ENCODE assay signal across 13 mouse cellular contexts in the genomic region with DNA sequence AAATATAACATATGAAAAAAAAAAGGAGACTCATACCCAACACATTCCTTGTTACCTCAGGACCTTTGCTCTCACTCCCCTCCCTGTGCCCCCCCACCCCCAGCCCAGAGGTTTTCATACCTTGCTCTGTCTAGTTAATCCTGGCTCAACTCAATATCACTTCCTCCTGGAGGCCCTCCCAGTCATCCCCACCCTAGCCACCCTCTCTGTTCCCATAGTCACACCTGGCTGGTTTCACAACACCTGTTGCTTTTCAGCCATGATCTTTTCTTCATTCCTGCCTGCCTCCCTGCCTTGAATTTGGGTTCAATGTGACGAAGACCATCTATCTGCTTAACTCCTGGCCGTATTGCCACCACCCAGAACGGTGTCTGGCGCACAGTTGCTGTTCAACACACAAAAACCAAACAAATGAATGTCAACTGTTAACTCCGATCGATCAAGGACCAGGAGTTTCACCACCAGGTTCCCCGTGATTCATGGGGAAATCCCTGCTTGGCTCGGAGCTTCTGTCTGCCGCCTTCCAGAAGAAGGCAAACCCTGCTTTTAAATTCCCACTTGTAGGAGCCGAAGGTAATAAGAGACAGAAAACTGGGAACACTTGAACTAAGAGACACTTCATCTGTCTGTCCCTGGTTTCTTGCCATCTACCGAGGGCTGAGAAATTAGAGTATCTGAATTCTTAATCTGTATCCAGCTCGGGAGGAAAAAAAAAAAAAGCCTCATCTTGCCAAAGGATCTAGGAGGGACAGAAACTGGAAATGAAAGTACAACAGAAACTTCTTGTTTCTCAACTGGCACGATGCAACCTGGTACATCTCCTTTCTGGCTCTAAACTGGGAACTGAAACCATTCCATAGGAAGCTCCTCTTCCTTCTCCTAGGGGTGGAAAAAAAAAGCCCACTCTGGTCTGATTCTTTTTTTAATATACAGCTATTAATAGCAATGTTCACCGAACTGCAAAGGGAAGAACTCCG. TPM values are rescaled to one million over a fixed set of nuclear protein-coding genes. Genes with fewer than 3 reads are reported as not detected.
DNase-seq lines count a peak whose midpoint lies in the region; ATAC-seq lines count a peak whose summit lies in the region.
"Had no signal": no experiment of that assay in that cellular context is flagged by ENCODE, and none has a peak within 500 bp of the region (broad histone marks: within the 10 kb centered on the region; RNA-seq: fewer than 3 reads in every experiment).

No protein-coding gene starts in this region.

- DNase-seq in adrenal gland, postnatal 14 days, result peak; percentile 19
- DNase-seq in adrenal gland, postnatal 4 days (ENCODE audit: low spot score in 2 of 2), result no peak
- no peak for DNase-seq in limb, embryonic 10.5 days (ENCODE audit: low spot score)
- DNase-seq in intestine, embryonic 14.5 days (ENCODE audit: low spot score), result no peak
- no peak for DNase-seq in right cerebral cortex, postnatal 36 days (ENCODE audit: low spot score in 2 of 2)
- DNase-seq: adrenal gland, adult 2 months; cerebellum, postnatal 10 days; gastrocnemius, postnatal 25 days had no signal

- no peaks in the 10 kb centered on the region for H3K27me3 ChIP-seq in limb, embryonic 13.5 days
- no peaks in the 10 kb centered on the region for H3K27me3 ChIP-seq in limb, embryonic 10.5 days (ENCODE audit: low read depth, poor library complexity, severe bottlenecking)
- no peaks in the 10 kb centered on the region for H3K27me3 ChIP-seq in intestine, embryonic 14.5 days (replicated peaks; ENCODE audit: control insufficient read depth, insufficient read depth, low read length)
- H3K27me3 ChIP-seq in hindbrain, embryonic 16.5 days (replicated peaks; ENCODE audit: control insufficient read depth, insufficient read depth, low read length), result no peaks in the 10 kb centered on the region

- no peak overlapping the region for H3K9ac ChIP-seq in limb, embryonic 13.5 days
- no peak overlapping the region for H3K9ac ChIP-seq in intestine, embryonic 14.5 days (ENCODE audit: low read length)
- no peak overlapping the region for H3K9ac ChIP-seq in hindbrain, embryonic 16.5 days (ENCODE audit: low read depth, low read length)

- no peak overlapping the region for H3K4me3 ChIP-seq in limb, embryonic 13.5 days
- H3K4me3 ChIP-seq in limb, embryonic 10.5 days, result no peak overlapping the region
- no peak overlapping the region for H3K4me3 ChIP-seq in intestine, embryonic 14.5 days (ENCODE audit: low read depth, low read length)
- H3K4me3 ChIP-seq in hindbrain, embryonic 16.5 days (ENCODE audit: low read length), result no peak overlapping the region

- H3K4me2 ChIP-seq in limb, embryonic 13.5 days (replicated peaks), result no peak overlapping the region
- 0 out of 2 replicates have a peak overlapping the region, but pooled peaks have one; percentile 6 for H3K4me2 ChIP-seq in intestine, embryonic 14.5 days (ENCODE audit: low read length)
- no peak overlapping the region for H3K4me2 ChIP-seq in hindbrain, embryonic 16.5 days (ENCODE audit: low read length)

- 76% methylated on average over 15 of the region's 15 CpGs for WGBS in limb, embryonic 13.5 days
- 88% methylated on average over 15 of the region's 15 CpGs for WGBS in limb, embryonic 10.5 days
- WGBS in intestine, embryonic 14.5 days, result 70% methylated on average over 15 of the region's 15 CpGs
- WGBS in hindbrain, embryonic 16.5 days, result 83% methylated on average over 15 of the region's 15 CpGs

- 0 out of 2 replicates have a peak overlapping the region, but pooled peaks have one; percentile 1 for H3K27ac ChIP-seq in limb, embryonic 13.5 days
- H3K27ac ChIP-seq in limb, embryonic 10.5 days, result no peak overlapping the region
- no peak overlapping the region for H3K27ac ChIP-seq in intestine, embryonic 14.5 days (ENCODE audit: low read depth)
- H3K27ac ChIP-seq in hindbrain, embryonic 16.5 days (ENCODE audit: low read depth, low read length), result no peak overlapping the region

- ATAC-seq in limb, embryonic 13.5 days (ENCODE audit: low FRiP score, low read depth), result no peak
- ATAC-seq in intestine, embryonic 14.5 days (replicated peaks; ENCODE audit: low FRiP score, low TSS enrichment, low read depth), result no peak
- ATAC-seq in monocyte, adult 5-6 weeks (replicated peaks; ENCODE audit: insufficient number of reproducible peaks, low FRiP score, low TSS enrichment, poor library complexity, severe bottlenecking), result peak; percentile 64
- ATAC-seq in hindbrain, embryonic 16.5 days, result no peak
- ATAC-seq: midbrain, embryonic 16.5 days had no signal

- no peaks in the 10 kb centered on the region for H3K36me3 ChIP-seq in limb, embryonic 13.5 days
- H3K36me3 ChIP-seq in limb, embryonic 10.5 days, result no peaks in the 10 kb centered on the region
- no peaks in the 10 kb centered on the region for H3K36me3 ChIP-seq in intestine, embryonic 14.5 days (ENCODE audit: control insufficient read depth, insufficient read depth, low read length)
- no peaks in the 10 kb centered on the region for H3K36me3 ChIP-seq in hindbrain, embryonic 16.5 days (ENCODE audit: control insufficient read depth, insufficient read depth, low read length)

- no peaks in the 10 kb centered on the region for H3K9me3 ChIP-seq in limb, embryonic 13.5 days
- no peaks in the 10 kb centered on the region for H3K9me3 ChIP-seq in limb, embryonic 10.5 days (replicated peaks)
- no peaks in the 10 kb centered on the region for H3K9me3 ChIP-seq in intestine, embryonic 14.5 days (ENCODE audit: control insufficient read depth, low read length)
- H3K9me3 ChIP-seq in hindbrain, embryonic 16.5 days (ENCODE audit: control insufficient read depth, low read length), result no peaks in the 10 kb centered on the region

- H3K4me1 ChIP-seq in limb, embryonic 13.5 days, result peaks cover 4% of the 10 kb centered on the region
- H3K4me1 ChIP-seq in limb, embryonic 10.5 days, result peaks cover 9% of the 10 kb centered on the region
- H3K4me1 ChIP-seq in intestine, embryonic 14.5 days (replicated peaks; ENCODE audit: control insufficient read depth, insufficient read depth, low read length), result no peaks in the 10 kb centered on the region
- no peaks in the 10 kb centered on the region for H3K4me1 ChIP-seq in hindbrain, embryonic 16.5 days (ENCODE audit: control insufficient read depth, insufficient read depth, low read depth, low read length)

RNA-seq across cellular contexts. Expression of gene Hcar2, which starts 2.6 kb away (rescaled TPM):
- total RNA-seq in adrenal gland, postnatal 14 days (2021), result 0.45 and 0.78 TPM in 2 replicates
- 1 to 10 TPM in 1 of 2 experiments, under 1 TPM in 1; 0.59 to 1.4 TPM for total RNA-seq in adrenal gland, postnatal 4 days (2021)
- 0.19 and 0.64 TPM in 2 replicates for polyA plus RNA-seq in limb, embryonic 13.5 days (2015; fragmentation: Nextera tagmentation; extraction: Ambion mirVana)
- polyA plus RNA-seq in limb, embryonic 10.5 days (2016; fragmentation: Nextera tagmentation; extraction: Ambion mirVana), result not detected in 2 replicates
- 0.15 TPM in 1 of 2 replicates, not detected in the other for polyA plus RNA-seq in intestine, embryonic 14.5 days (2014; fragmentation: Nextera tagmentation; extraction: Ambion mirVana)
- total RNA-seq in monocyte, adult 5-6 weeks (2017), result 9.9 to 15.4 TPM (median 9.9 TPM) in 3 replicates
- not detected in 2 replicates for polyA plus RNA-seq in hindbrain, embryonic 16.5 days (2015; fragmentation: Nextera tagmentation; extraction: Ambion mirVana)
- total RNA-seq: left cerebral cortex, postnatal 14 days had no signal
- polyA plus RNA-seq: midbrain, embryonic 16.5 days had no signal

RNA-seq across cellular contexts. Expression of gene Hcar1, which starts 17.2 kb away (rescaled TPM):
- total RNA-seq in adrenal gland, postnatal 14 days (2021), result 2.5 and 3.2 TPM in 2 replicates
- total RNA-seq in adrenal gland, postnatal 4 days (2021), result 1 to 10 TPM; 7.2 to 9.6 TPM
- 0.17 and 0.24 TPM in 2 replicates for polyA plus RNA-seq in limb, embryonic 13.5 days (2015; fragmentation: Nextera tagmentation; extraction: Ambion mirVana)
- not detected in 2 replicates for polyA plus RNA-seq in limb, embryonic 10.5 days (2016; fragmentation: Nextera tagmentation; extraction: Ambion mirVana)
- 1.9 and 2.0 TPM in 2 replicates for polyA plus RNA-seq in intestine, embryonic 14.5 days (2014; fragmentation: Nextera tagmentation; extraction: Ambion mirVana)
- total RNA-seq in monocyte, adult 5-6 weeks (2017), result not detected in 3 replicates
- 0.91 and 0.94 TPM in 2 replicates for polyA plus RNA-seq in hindbrain, embryonic 16.5 days (2015; fragmentation: Nextera tagmentation; extraction: Ambion mirVana)

RNA-seq across cellular contexts. Expression of gene Denr, which starts 44.3 kb away (rescaled TPM):
- total RNA-seq in adrenal gland, postnatal 14 days (2021), result 78.3 and 86.9 TPM in 2 replicates
- total RNA-seq in adrenal gland, postnatal 4 days (2021), result 10 to 100 TPM; 77.3 to 80.0 TPM
- polyA plus RNA-seq in limb, embryonic 13.5 days (2015; fragmentation: Nextera tagmentation; extraction: Ambion mirVana), result 165 and 167 TPM in 2 replicates
- 179 and 186 TPM in 2 replicates for polyA plus RNA-seq in limb, embryonic 10.5 days (2016; fragmentation: Nextera tagmentation; extraction: Ambion mirVana)
- polyA plus RNA-seq in intestine, embryonic 14.5 days (2014; fragmentation: Nextera tagmentation; extraction: Ambion mirVana), result 118 and 129 TPM in 2 replicates
- 29.5 to 40.2 TPM (median 34.4 TPM) in 3 replicates for total RNA-seq in monocyte, adult 5-6 weeks (2017)
- polyA plus RNA-seq in hindbrain, embryonic 16.5 days (2015; fragmentation: Nextera tagmentation; extraction: Ambion mirVana), result 105 and 112 TPM in 2 replicates
